Mouse (Mus musculus) olfactory bulb, adult 2 months (tissue): Measurements from ENCODE around the gene Bcl11b.

Experiments used
- CTCF ChIP-seq: fragments of 200-500 bp; IDR thresholded peaks from 2 replicates; pipeline ENCODE4 v1.5.1; 2012; ENCODE audit warnings: low read depth, mild to moderate bottlenecking, low read length, moderate library complexity; ENCODE audit not compliant: insufficient read depth
- POLR2A ChIP-seq: fragments of 200-500 bp; IDR thresholded peaks from 2 replicates; pipeline ENCODE4 v1.6.1; 2012; ENCODE audit warnings: mild to moderate bottlenecking, low read depth, low read length, moderate library complexity; ENCODE audit not compliant: insufficient read depth

DNA sequence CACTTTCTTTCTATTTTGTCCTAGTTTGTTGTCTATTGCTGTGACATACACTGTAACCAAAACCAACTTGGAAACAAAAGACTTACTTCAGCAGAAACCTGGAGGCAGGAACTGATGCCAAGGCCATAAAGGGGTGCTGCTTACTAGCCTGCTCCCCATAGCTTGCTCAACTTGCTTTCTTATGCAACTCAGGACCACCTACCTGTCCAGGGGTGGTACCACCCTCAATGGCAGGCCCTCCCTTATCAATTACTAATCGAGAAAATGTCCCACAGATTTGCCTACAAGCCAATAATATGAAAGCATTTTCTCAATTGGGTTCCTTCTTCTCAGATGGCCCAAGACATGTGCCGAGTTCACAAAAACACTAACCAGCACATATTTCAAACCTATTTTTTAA, 135.1 kb downstream of the Bcl11b start:
- TF ChIP-seq CTCF (no peak), POLR2A (no peak)
